Mouse (Mus musculus): ENCODE measurements at regions not wholly inside any gene's neighbourhood (a gene's known extent, or its start where the extent isn't known, plus 50 kb on each side); places are given as distances from the start of the nearest gene placed in this dataset.

- TF ChIP-seq CTCF (IDR thresholded peaks at IDR 0.05; ENCODE audit: low read depth, low read length) (no peak), POLR2A (IDR thresholded peaks at IDR 0.05; ENCODE audit: borderline replicate concordance, low read depth, low read length) (no peak)
Observed at GRCm38 (mm10) chr15:27109130-27109529, 213.8 kb upstream of the Fbxl7 start.

Data from bone marrow macrophage, adult 2 months (primary cell).